Mouse (Mus musculus) thymus, postnatal 4 days (tissue): Measurements from ENCODE around the gene Mtmr4.

Experiments used
- DNase-seq: peaks from one replicate; pipeline ENCODE4 v3.0.0; 2021

Mtmr4 gene

GRCm38 (mm10) chr11:87616790-87617474 is 25.0 kb downstream of the Mtmr4 start, which contains the start of gene Hsf5:
Gene Hsf5, plus strand, starts transcription at chr11:87617164.
- no peak for DNase-seq

- DNase-seq, result no peak
Measured at GRCm38 (mm10) chr11:87617606-87618005, 25.6 kb downstream of the Mtmr4 start.

- DNase-seq, result no peak
Measured at GRCm38 (mm10) chr11:87623160-87623559, 31.2 kb downstream of the Mtmr4 start.

- DNase-seq, result peak; percentile 65
Measured at GRCm38 (mm10) chr11:87629859-87630258, 37.9 kb downstream of the Mtmr4 start.

- no peak for DNase-seq
Measured at GRCm38 (mm10) chr11:87638793-87639192, 46.8 kb downstream of the Mtmr4 start.

- peak; percentile 60 for DNase-seq
Measured at GRCm38 (mm10) chr11:87639206-87639605, 47.2 kb downstream of the Mtmr4 start.

- DNase-seq, result no peak
Measured at GRCm38 (mm10) chr11:87642865-87643264, 50.9 kb downstream of the Mtmr4 start.

GRCm38 (mm10) chr11:87654693-87655092 is 62.7 kb downstream of the Mtmr4 start:
- DNase-seq, result no peak

- DNase-seq, result no peak
Measured at GRCm38 (mm10) chr11:87659216-87659615, 67.3 kb downstream of the Mtmr4 start.

GRCm38 (mm10) chr11:87662407-87662806 is 70.4 kb downstream of the Mtmr4 start, which contains the start of gene Rnf43:
Gene Rnf43, plus strand, starts transcription at chr11:87662722.
- peak; percentile 94 for DNase-seq

- DNase-seq, result no peak
Measured at GRCm38 (mm10) chr11:87662822-87663221, 70.9 kb downstream of the Mtmr4 start.

GRCm38 (mm10) chr11:87663948-87664347 is 72.0 kb downstream of the Mtmr4 start:
- DNase-seq, result no peak

GRCm38 (mm10) chr11:87664521-87664920 is 72.6 kb downstream of the Mtmr4 start:
- no peak for DNase-seq

GRCm38 (mm10) chr11:87665224-87665623 is 73.3 kb downstream of the Mtmr4 start:
- DNase-seq, result no peak

GRCm38 (mm10) chr11:87665658-87666057 is 73.7 kb downstream of the Mtmr4 start:
- no peak for DNase-seq
